Mouse (Mus musculus): ENCODE measurements around the gene Olfr1023. TPM values are rescaled to one million over a fixed set of nuclear protein-coding genes. Genes with fewer than 3 reads are reported as not detected.

The Olfr1023 gene
- total and polyA plus RNA-seq, 2 experiments from 2014 or later = not detected

DNA sequence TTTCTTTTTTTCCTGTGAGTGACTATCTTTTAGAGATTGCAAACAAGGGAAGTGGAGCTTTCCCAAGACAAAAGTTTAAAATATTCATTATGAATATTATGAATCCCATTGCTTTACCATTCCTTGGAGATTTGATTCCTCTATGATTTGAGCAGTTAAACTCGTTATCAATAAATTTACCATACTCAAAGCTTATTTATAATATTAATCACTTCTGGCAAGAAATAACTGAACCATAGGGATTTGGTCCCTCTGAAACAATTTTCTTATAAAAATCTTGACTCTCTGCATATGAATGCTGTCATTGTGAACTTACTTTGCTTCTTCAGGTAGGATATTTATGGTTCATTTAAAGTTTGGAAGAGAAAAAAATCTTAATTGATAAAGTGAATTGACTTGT is 29.5 kb downstream of the Olfr1023 start, which contains the start of gene Olfr1025-ps1:
Olfr1025-ps1 (plus strand) TSS at position 301 of the 400 bp plus-strand sequence.
- ATAC-seq (ENCODE audit: insufficient read depth, low read depth) (no peak), DNase-seq (ENCODE audit: low spot score) (no peak)
- H3K4me2 ChIP-seq (ENCODE audit: low read depth, low read length) = no peak within 1 kb of the TSS
- no peaks in the 10 kb centered on the region for H3K27me3 ChIP-seq (ENCODE audit: control insufficient read depth, insufficient read depth, low read length)
- no peak within 1 kb of the TSS for H3K4me3 ChIP-seq (ENCODE audit: low read depth, low read length)
- H3K9me3 ChIP-seq (replicated peaks; ENCODE audit: control insufficient read depth, low read length) = no peaks in the 10 kb centered on the region
- H3K27ac ChIP-seq (ENCODE audit: low read depth) = no peak within 1 kb of the TSS
- H3K4me1 ChIP-seq (ENCODE audit: control insufficient read depth, insufficient read depth) = no peaks in the 10 kb centered on the region
- H3K9ac ChIP-seq (replicated peaks; ENCODE audit: low read depth, low read length) = no peak within 1 kb of the TSS
- no peaks in the 10 kb centered on the region for H3K36me3 ChIP-seq (replicated peaks; ENCODE audit: control insufficient read depth, insufficient read depth, low read length)
- TF ChIP-seq CTCF (IDR thresholded peaks at IDR 0.05; ENCODE audit: low read depth) = no peak
- TF ChIP-seq EP300 (IDR thresholded peaks at IDR 0.05; ENCODE audit: low read depth) = no peak
- 39% methylated on average over 1 of the region's 1 CpGs for WGBS

DNA sequence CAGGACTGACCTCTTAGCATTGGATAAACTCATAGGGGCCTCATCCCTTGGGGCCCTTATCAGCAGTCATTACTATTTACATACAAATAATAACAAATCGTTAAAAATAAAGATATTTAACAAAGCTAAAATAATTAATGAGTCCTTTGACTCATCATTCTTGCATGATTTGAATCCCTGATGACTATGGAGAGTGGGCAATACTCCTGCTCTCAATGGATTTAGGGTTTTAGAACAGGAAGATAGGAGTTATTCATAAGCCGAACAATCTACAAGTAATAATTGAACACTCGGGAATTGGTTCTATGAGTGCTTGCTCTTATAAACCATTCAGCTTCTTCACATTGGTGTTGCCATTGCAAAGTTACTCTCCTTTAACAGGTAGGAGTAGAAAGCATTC is 35.8 kb downstream of the Olfr1023 start, which contains the start of gene Olfr1026:
Olfr1026 (plus strand) TSS at position 301 of the 400 bp plus-strand sequence.
- Histone ChIP-seq H3K4me1 (ENCODE audit: control insufficient read depth, insufficient read depth) (no peaks in the 10 kb centered on the region), H3K36me3 (replicated peaks; ENCODE audit: control insufficient read depth, insufficient read depth, low read length) (no peaks in the 10 kb centered on the region), H3K9ac (replicated peaks; ENCODE audit: low read depth, low read length) (no peak within 1 kb of the TSS), H3K27ac (ENCODE audit: low read depth) (no peak within 1 kb of the TSS), H3K4me2 (ENCODE audit: low read depth, low read length) (no peak within 1 kb of the TSS), H3K9me3 (replicated peaks; ENCODE audit: control insufficient read depth, low read length) (no peaks in the 10 kb centered on the region), H3K27me3 (ENCODE audit: control insufficient read depth, insufficient read depth, low read length) (no peaks in the 10 kb centered on the region), H3K4me3 (ENCODE audit: low read depth, low read length) (no peak within 1 kb of the TSS)
- WGBS = 71% methylated on average over 3 of the region's 3 CpGs
- ATAC-seq (ENCODE audit: insufficient read depth, low read depth) (no peak), DNase-seq (ENCODE audit: low spot score) (no peak)
- TF ChIP-seq EP300 (IDR thresholded peaks at IDR 0.05; ENCODE audit: low read depth) = no peak
- TF ChIP-seq CTCF (IDR thresholded peaks at IDR 0.05; ENCODE audit: low read depth) = no peak

Other genes starting within 250 kb of the Olfr1023 start
- gene Olfr1002, start 234.9 kb upstream of the Olfr1023 start, total RNA-seq (2014; rRNA removed; ENCODE audit: low replicate concordance) = not detected in 2 replicates
- gene Olfr1002, start 234.9 kb upstream of the Olfr1023 start, polyA plus RNA-seq (2015; fragmentation: Nextera tagmentation; extraction: Ambion mirVana) = not detected in 2 replicates
- gene Olfr154, start 221.2 kb upstream of the Olfr1023 start, total RNA-seq (2014; rRNA removed; ENCODE audit: low replicate concordance) = not detected in 2 replicates
- gene Olfr154, start 221.2 kb upstream of the Olfr1023 start, polyA plus RNA-seq (2015; fragmentation: Nextera tagmentation; extraction: Ambion mirVana) = not detected in 2 replicates
- not detected in 2 replicates for gene Olfr1006, start 206.9 kb upstream of the Olfr1023 start, total RNA-seq (2014; rRNA removed; ENCODE audit: low replicate concordance)
- gene Olfr1006, start 206.9 kb upstream of the Olfr1023 start, polyA plus RNA-seq (2015; fragmentation: Nextera tagmentation; extraction: Ambion mirVana) = not detected in 2 replicates
- not detected in 2 replicates for gene Olfr1008, start 196.2 kb upstream of the Olfr1023 start, total RNA-seq (2014; rRNA removed; ENCODE audit: low replicate concordance)
- not detected in 2 replicates for gene Olfr1008, start 196.2 kb upstream of the Olfr1023 start, polyA plus RNA-seq (2015; fragmentation: Nextera tagmentation; extraction: Ambion mirVana)
- not detected in 2 replicates for gene Olfr1009, start 170.2 kb upstream of the Olfr1023 start, total RNA-seq (2014; rRNA removed; ENCODE audit: low replicate concordance)
- gene Olfr1009, start 170.2 kb upstream of the Olfr1023 start, polyA plus RNA-seq (2015; fragmentation: Nextera tagmentation; extraction: Ambion mirVana) = not detected in 2 replicates
- not detected in 2 replicates for gene Olfr1012, start 122.9 kb upstream of the Olfr1023 start, total RNA-seq (2014; rRNA removed; ENCODE audit: low replicate concordance)
- not detected in 2 replicates for gene Olfr1012, start 122.9 kb upstream of the Olfr1023 start, polyA plus RNA-seq (2015; fragmentation: Nextera tagmentation; extraction: Ambion mirVana)
- not detected in 2 replicates for gene Olfr1013, start 118.5 kb upstream of the Olfr1023 start, total RNA-seq (2014; rRNA removed; ENCODE audit: low replicate concordance)
- not detected in 2 replicates for gene Olfr1013, start 118.5 kb upstream of the Olfr1023 start, polyA plus RNA-seq (2015; fragmentation: Nextera tagmentation; extraction: Ambion mirVana)
- gene Olfr1014, start 112.9 kb upstream of the Olfr1023 start, total RNA-seq (2014; rRNA removed; ENCODE audit: low replicate concordance) = not detected in 2 replicates
- gene Olfr1014, start 112.9 kb upstream of the Olfr1023 start, polyA plus RNA-seq (2015; fragmentation: Nextera tagmentation; extraction: Ambion mirVana) = not detected in 2 replicates
- not detected in 2 replicates for gene Olfr1015, start 103.6 kb upstream of the Olfr1023 start, total RNA-seq (2014; rRNA removed; ENCODE audit: low replicate concordance)
- not detected in 2 replicates for gene Olfr1015, start 103.6 kb upstream of the Olfr1023 start, polyA plus RNA-seq (2015; fragmentation: Nextera tagmentation; extraction: Ambion mirVana)
- gene Olfr1016, start 83.1 kb upstream of the Olfr1023 start, total RNA-seq (2014; rRNA removed; ENCODE audit: low replicate concordance) = not detected in 2 replicates
- gene Olfr1016, start 83.1 kb upstream of the Olfr1023 start, polyA plus RNA-seq (2015; fragmentation: Nextera tagmentation; extraction: Ambion mirVana) = not detected in 2 replicates
- gene Olfr1018, start 67.2 kb upstream of the Olfr1023 start, total RNA-seq (2014; rRNA removed; ENCODE audit: low replicate concordance) = not detected in 2 replicates
- gene Olfr1018, start 67.2 kb upstream of the Olfr1023 start, polyA plus RNA-seq (2015; fragmentation: Nextera tagmentation; extraction: Ambion mirVana) = not detected in 2 replicates
- gene Olfr1019, start 40.2 kb upstream of the Olfr1023 start, total RNA-seq (2014; rRNA removed; ENCODE audit: low replicate concordance) = not detected in 2 replicates
- gene Olfr1019, start 40.2 kb upstream of the Olfr1023 start, polyA plus RNA-seq (2015; fragmentation: Nextera tagmentation; extraction: Ambion mirVana) = not detected in 2 replicates
- gene Olfr1020, start 38.6 kb upstream of the Olfr1023 start, total RNA-seq (2014; rRNA removed; ENCODE audit: low replicate concordance) = not detected in 2 replicates
- gene Olfr1020, start 38.6 kb upstream of the Olfr1023 start, polyA plus RNA-seq (2015; fragmentation: Nextera tagmentation; extraction: Ambion mirVana) = not detected in 2 replicates
- gene Olfr1022, start 17.0 kb upstream of the Olfr1023 start, total RNA-seq (2014; rRNA removed; ENCODE audit: low replicate concordance) = not detected in 2 replicates
- not detected in 2 replicates for gene Olfr1022, start 17.0 kb upstream of the Olfr1023 start, polyA plus RNA-seq (2015; fragmentation: Nextera tagmentation; extraction: Ambion mirVana)
- gene Olfr1024, start 19.4 kb downstream of the Olfr1023 start, total RNA-seq (2014; rRNA removed; ENCODE audit: low replicate concordance) = not detected in 2 replicates
- not detected in 2 replicates for gene Olfr1024, start 19.4 kb downstream of the Olfr1023 start, polyA plus RNA-seq (2015; fragmentation: Nextera tagmentation; extraction: Ambion mirVana)
- gene Olfr1025-ps1, start 29.6 kb downstream of the Olfr1023 start, total RNA-seq (2014; rRNA removed; ENCODE audit: low replicate concordance) = not detected in 2 replicates
- not detected in 2 replicates for gene Olfr1025-ps1, start 29.6 kb downstream of the Olfr1023 start, polyA plus RNA-seq (2015; fragmentation: Nextera tagmentation; extraction: Ambion mirVana)
- not detected in 2 replicates for gene Olfr1026, start 35.9 kb downstream of the Olfr1023 start, total RNA-seq (2014; rRNA removed; ENCODE audit: low replicate concordance)
- not detected in 2 replicates for gene Olfr1026, start 35.9 kb downstream of the Olfr1023 start, polyA plus RNA-seq (2015; fragmentation: Nextera tagmentation; extraction: Ambion mirVana)
- not detected in 2 replicates for gene Olfr1028, start 64.8 kb downstream of the Olfr1023 start, total RNA-seq (2014; rRNA removed; ENCODE audit: low replicate concordance)
- gene Olfr1028, start 64.8 kb downstream of the Olfr1023 start, polyA plus RNA-seq (2015; fragmentation: Nextera tagmentation; extraction: Ambion mirVana) = not detected in 2 replicates
- not detected in 2 replicates for gene Olfr1029, start 88.3 kb downstream of the Olfr1023 start, total RNA-seq (2014; rRNA removed; ENCODE audit: low replicate concordance)
- not detected in 2 replicates for gene Olfr1029, start 88.3 kb downstream of the Olfr1023 start, polyA plus RNA-seq (2015; fragmentation: Nextera tagmentation; extraction: Ambion mirVana)
- gene Olfr1030, start 93.6 kb downstream of the Olfr1023 start, total RNA-seq (2014; rRNA removed; ENCODE audit: low replicate concordance) = not detected in 2 replicates
- gene Olfr1030, start 93.6 kb downstream of the Olfr1023 start, polyA plus RNA-seq (2015; fragmentation: Nextera tagmentation; extraction: Ambion mirVana) = not detected in 2 replicates
- not detected in 2 replicates for gene Olfr1031, start 104.7 kb downstream of the Olfr1023 start, total RNA-seq (2014; rRNA removed; ENCODE audit: low replicate concordance)
- gene Olfr1031, start 104.7 kb downstream of the Olfr1023 start, polyA plus RNA-seq (2015; fragmentation: Nextera tagmentation; extraction: Ambion mirVana) = not detected in 2 replicates
- gene Olfr1032, start 119.9 kb downstream of the Olfr1023 start, total RNA-seq (2014; rRNA removed; ENCODE audit: low replicate concordance) = not detected in 2 replicates
- gene Olfr1032, start 119.9 kb downstream of the Olfr1023 start, polyA plus RNA-seq (2015; fragmentation: Nextera tagmentation; extraction: Ambion mirVana) = not detected in 2 replicates
- gene Olfr1033, start 135.0 kb downstream of the Olfr1023 start, total RNA-seq (2014; rRNA removed; ENCODE audit: low replicate concordance) = 0.31 and 4.0 TPM in 2 replicates
- 4.0 and 5.4 TPM in 2 replicates for gene Olfr1033, start 135.0 kb downstream of the Olfr1023 start, polyA plus RNA-seq (2015; fragmentation: Nextera tagmentation; extraction: Ambion mirVana)
- 0.35 TPM in 1 of 2 replicates, not detected in the other for gene Olfr1034, start 160.2 kb downstream of the Olfr1023 start, total RNA-seq (2014; rRNA removed; ENCODE audit: low replicate concordance)
- 0.04 and 0.05 TPM in 2 replicates for gene Olfr1034, start 160.2 kb downstream of the Olfr1023 start, polyA plus RNA-seq (2015; fragmentation: Nextera tagmentation; extraction: Ambion mirVana)
- gene Olfr1036, start 188.4 kb downstream of the Olfr1023 start, total RNA-seq (2014; rRNA removed; ENCODE audit: low replicate concordance) = not detected in 2 replicates
- not detected in 2 replicates for gene Olfr1036, start 188.4 kb downstream of the Olfr1023 start, polyA plus RNA-seq (2015; fragmentation: Nextera tagmentation; extraction: Ambion mirVana)
- not detected in 2 replicates for gene Olfr1037, start 201.7 kb downstream of the Olfr1023 start, total RNA-seq (2014; rRNA removed; ENCODE audit: low replicate concordance)
- gene Olfr1037, start 201.7 kb downstream of the Olfr1023 start, polyA plus RNA-seq (2015; fragmentation: Nextera tagmentation; extraction: Ambion mirVana) = not detected in 2 replicates

Measured in heart, postnatal 0 days (tissue).